Mouse (Mus musculus): Measurements from ENCODE around the gene Ptgfrn.
A peak's percentile ranks its signal among the peaks of the same experiment; 100 is the strongest.

Ptgfrn gene

GRCm38 (mm10) chr3:101110043-101110837 lies at the start of gene Ptgfrn:
Gene Ptgfrn (minus strand): TSS chr3:101110278.
- peak; percentile 81 for DNase-seq (ENCODE audit: low spot score)

GRCm38 (mm10) chr3:101159701-101160100 lies 49.6 kb upstream of the Ptgfrn start:
- DNase-seq (ENCODE audit: low spot score) = no peak

GRCm38 (mm10) chr3:101154067-101154466 lies 44.0 kb upstream of the Ptgfrn start:
- no peak for DNase-seq (ENCODE audit: low spot score)

GRCm38 (mm10) chr3:101153341-101153740 lies 43.3 kb upstream of the Ptgfrn start:
- DNase-seq (ENCODE audit: low spot score) = no peak

GRCm38 (mm10) chr3:101146126-101146772 lies 36.2 kb upstream of the Ptgfrn start:
- no peak for DNase-seq (ENCODE audit: low spot score)

- DNase-seq (ENCODE audit: low spot score) = peak; percentile 37
Measured at GRCm38 (mm10) chr3:101145292-101146046, 35.4 kb upstream of the Ptgfrn start.

- peak; percentile 20 for DNase-seq (ENCODE audit: low spot score)
Measured at GRCm38 (mm10) chr3:101144366-101144948, 34.4 kb upstream of the Ptgfrn start.

GRCm38 (mm10) chr3:101143465-101143864 lies 33.4 kb upstream of the Ptgfrn start:
- DNase-seq (ENCODE audit: low spot score) = no peak

GRCm38 (mm10) chr3:101141864-101142263 lies 31.8 kb upstream of the Ptgfrn start:
- DNase-seq (ENCODE audit: low spot score) = peak; percentile 20

- DNase-seq (ENCODE audit: low spot score) = no peak
Measured at GRCm38 (mm10) chr3:101139958-101140357, 29.9 kb upstream of the Ptgfrn start.

GRCm38 (mm10) chr3:101136483-101136882 lies 26.4 kb upstream of the Ptgfrn start:
- DNase-seq (ENCODE audit: low spot score) = peak; percentile 48

GRCm38 (mm10) chr3:101134861-101135260 lies 24.8 kb upstream of the Ptgfrn start:
- no peak for DNase-seq (ENCODE audit: low spot score)

GRCm38 (mm10) chr3:101132981-101133380 lies 22.9 kb upstream of the Ptgfrn start:
- no peak for DNase-seq (ENCODE audit: low spot score)

GRCm38 (mm10) chr3:101131772-101132171 lies 21.7 kb upstream of the Ptgfrn start:
- no peak for DNase-seq (ENCODE audit: low spot score)

- DNase-seq (ENCODE audit: low spot score) = peak; percentile 56
Measured at GRCm38 (mm10) chr3:101130526-101130925, 20.4 kb upstream of the Ptgfrn start.

- no peak for DNase-seq (ENCODE audit: low spot score)
Measured at GRCm38 (mm10) chr3:101129620-101130019, 19.5 kb upstream of the Ptgfrn start.

- no peak for DNase-seq (ENCODE audit: low spot score)
Measured at GRCm38 (mm10) chr3:101129090-101129489, 19.0 kb upstream of the Ptgfrn start.

GRCm38 (mm10) chr3:101127766-101128165 lies 17.7 kb upstream of the Ptgfrn start:
- DNase-seq (ENCODE audit: low spot score) = no peak

GRCm38 (mm10) chr3:101124716-101125115 lies 14.6 kb upstream of the Ptgfrn start:
- DNase-seq (ENCODE audit: low spot score) = no peak

GRCm38 (mm10) chr3:101122479-101122878 lies 12.4 kb upstream of the Ptgfrn start:
- DNase-seq (ENCODE audit: low spot score) = peak; percentile 27

GRCm38 (mm10) chr3:101117774-101118173 lies 7.7 kb upstream of the Ptgfrn start:
- DNase-seq (ENCODE audit: low spot score) = no peak

- no peak for DNase-seq (ENCODE audit: low spot score)
Measured at GRCm38 (mm10) chr3:101117386-101117749, 7.3 kb upstream of the Ptgfrn start.
